Mouse (Mus musculus) lung, adult 2 months (tissue): ENCODE measurements at regions not wholly inside any gene's neighbourhood (a gene's known extent, or its start where the extent isn't known, plus 50 kb on each side); places are given as distances from the start of the nearest gene placed in this dataset.

ENCODE experiments used
- CTCF ChIP-seq: fragments of 200-500 bp; IDR thresholded peaks from 2 replicates; pipeline ENCODE4 v1.5.1; 2011; ENCODE audit warnings: mild to moderate bottlenecking, low read length, control low read depth; ENCODE audit not compliant: insufficient read depth
- POLR2A ChIP-seq: fragments of 200-500 bp; IDR thresholded peaks from 2 replicates; pipeline ENCODE4 v1.6.1; 2011; ENCODE audit warnings: low read depth, mild to moderate bottlenecking, control low read depth, low read length, borderline replicate concordance; ENCODE audit errors: extremely low read depth

DNA sequence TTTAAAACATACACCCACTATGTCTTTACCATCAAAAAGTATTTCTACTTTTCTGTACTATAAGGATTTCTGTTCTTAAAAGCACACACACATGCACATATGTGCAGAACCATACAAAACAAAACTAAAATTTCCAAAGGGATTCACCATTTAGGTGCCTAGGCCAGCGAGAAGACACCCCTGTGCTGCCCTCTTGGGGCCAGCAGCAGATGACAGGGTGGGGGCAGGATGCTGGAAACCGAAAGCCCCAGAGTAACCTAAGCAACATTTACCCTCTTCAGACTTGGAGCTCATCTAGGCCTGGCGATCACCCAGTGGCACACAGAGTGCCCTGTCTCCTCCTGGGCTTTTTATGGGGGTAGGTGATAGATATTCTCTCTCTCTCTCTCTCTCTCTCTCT, 97.3 kb downstream of the Mrm1 start:
- TF ChIP-seq CTCF = no peak
- no peak for TF ChIP-seq POLR2A
